Mouse (Mus musculus): ENCODE data around the gene Fam205a4.
"Not testable (repeated sequence)": the region's sequence is repeated elsewhere in the genome, so short reads cannot be mapped to it uniquely, and the experiment has no call there.

DNA sequence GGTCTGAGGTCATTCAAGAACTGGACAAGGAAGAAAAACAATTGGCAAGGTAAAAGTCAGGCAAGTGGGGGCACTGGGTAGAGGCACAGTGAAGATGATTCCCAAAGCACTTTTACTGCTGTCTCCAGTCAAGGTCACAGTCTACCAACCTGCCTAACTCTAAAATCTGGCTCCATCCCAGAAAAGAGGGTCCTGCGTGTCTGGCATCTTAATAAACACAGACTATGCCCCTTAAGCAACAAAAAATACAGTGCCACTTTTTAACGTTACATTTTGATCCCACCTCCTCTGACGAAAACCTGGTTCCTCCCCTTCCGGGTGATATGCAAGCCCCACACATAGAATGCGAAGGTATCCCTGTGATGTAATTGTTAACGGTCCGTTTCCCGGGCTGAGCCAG, 24.6 kb upstream of the Fam205a4 start, which contains the start of gene Gm20878:
- TF ChIP-seq CTCF (IDR thresholded peaks at IDR 0.05; ENCODE audit: low read depth, low read length); POLR2A (IDR thresholded peaks at IDR 0.05; ENCODE audit: borderline replicate concordance, low read depth, low read length): not testable (repeated sequence)
